Comparison of ENCODE assay signal across 9 mouse cellular contexts in genomic region chr2:76929718-76930117, GRCm38 (mm10). TPM values are rescaled to one million over a fixed set of nuclear protein-coding genes. Genes with fewer than 3 reads are reported as not detected.
DNase-seq lines count a peak whose midpoint lies in the region; ATAC-seq and TF ChIP-seq lines count a peak whose summit lies in the region.
"Had no signal": no experiment of that assay in that cellular context is flagged by ENCODE, and none has a peak within 500 bp of the region (broad histone marks: within the 10 kb centered on the region; RNA-seq: fewer than 3 reads in every experiment).

No protein-coding gene starts in this region.

- peak; percentile 47 for DNase-seq in forebrain, embryonic 10.5 days (ENCODE audit: extremely low spot score, low spot score)
- peak; percentile 52 for DNase-seq in MEL-GATA-1-ER (ENCODE audit: extremely low read depth, low read depth)
- peak; percentile 87 to 90 for DNase-seq in cerebellum, postnatal 10 days
- DNase-seq in layer of hippocampus, adult 2 months (ENCODE audit: low spot score in 2 of 2): peak; percentile 70 to 71
- DNase-seq in lung, postnatal 14 days: peak; percentile 74
- DNase-seq in telencephalon, adult 2 months (ENCODE audit: low read depth, low spot score): peak; percentile 66

- no peaks in the 10 kb centered on the region for H3K27me3 ChIP-seq in forebrain, embryonic 10.5 days (ENCODE audit: poor library complexity, severe bottlenecking)
- no peaks in the 10 kb centered on the region for H3K27me3 ChIP-seq in forebrain, embryonic 12.5 days
- H3K27me3 ChIP-seq: stomach, embryonic 15.5 days had no signal

- H3K36me3 ChIP-seq in forebrain, embryonic 10.5 days (replicated peaks): no peaks in the 10 kb centered on the region
- H3K36me3 ChIP-seq in forebrain, embryonic 12.5 days (replicated peaks): no peaks in the 10 kb centered on the region
- H3K36me3 ChIP-seq: stomach, embryonic 15.5 days had no signal

- no peak overlapping the region for H3K9ac ChIP-seq in forebrain, embryonic 12.5 days
- H3K9ac ChIP-seq: stomach, embryonic 15.5 days had no signal

- H3K9me3 ChIP-seq in forebrain, embryonic 10.5 days: no peaks in the 10 kb centered on the region
- no peaks in the 10 kb centered on the region for H3K9me3 ChIP-seq in forebrain, embryonic 12.5 days
- H3K9me3 ChIP-seq: stomach, embryonic 15.5 days had no signal

- no peak overlapping the region for H3K4me3 ChIP-seq in forebrain, embryonic 10.5 days
- H3K4me3 ChIP-seq in forebrain, embryonic 12.5 days (replicated peaks): no peak overlapping the region
- H3K4me3 ChIP-seq in layer of hippocampus, adult 2 months: no peak overlapping the region
- H3K4me3 ChIP-seq: stomach, embryonic 15.5 days had no signal

- WGBS in forebrain, embryonic 10.5 days: 5% methylated on average over 2 of the region's 2 CpGs
- WGBS in forebrain, embryonic 12.5 days: 7% methylated on average over 2 of the region's 2 CpGs

- H3K27ac ChIP-seq in forebrain, embryonic 10.5 days: no peak overlapping the region
- no peak overlapping the region for H3K27ac ChIP-seq in forebrain, embryonic 12.5 days
- no peak overlapping the region for H3K27ac ChIP-seq in layer of hippocampus, adult 2 months
- H3K27ac ChIP-seq: stomach, embryonic 15.5 days had no signal

- peak; percentile 99 for TF ChIP-seq CTCF in layer of hippocampus, adult 2 months (conservative IDR thresholded peaks at IDR 0.05)

- H3K4me2 ChIP-seq in forebrain, embryonic 12.5 days: no peak overlapping the region
- H3K4me2 ChIP-seq: stomach, embryonic 15.5 days had no signal

- no peak for ATAC-seq in forebrain, embryonic 12.5 days (ENCODE audit: low FRiP score)
- ATAC-seq in granulocyte monocyte progenitor cell, adult 5-6 weeks (replicated peaks; ENCODE audit: poor library complexity, severe bottlenecking): peak; percentile 85

- no peaks in the 10 kb centered on the region for H3K4me1 ChIP-seq in forebrain, embryonic 10.5 days
- no peaks in the 10 kb centered on the region for H3K4me1 ChIP-seq in forebrain, embryonic 12.5 days
- H3K4me1 ChIP-seq: stomach, embryonic 15.5 days had no signal

RNA-seq across cellular contexts. Expression of gene Ttn, which starts 52.6 kb away (rescaled TPM):
- polyA plus RNA-seq in forebrain, embryonic 10.5 days (2016; fragmentation: Nextera tagmentation; extraction: Ambion mirVana): 0.01 and 0.05 TPM in 2 replicates
- 0.21 and 1.2 TPM in 2 replicates for polyA plus RNA-seq in forebrain, embryonic 12.5 days (2016; fragmentation: Nextera tagmentation; extraction: Ambion mirVana)
- total RNA-seq in granulocyte monocyte progenitor cell, adult 5-6 weeks (2014; fragmentation: Nextera tagmentation): under 0.01 TPM in 1 of 2 replicates, not detected in the other
- under 0.01 TPM in 1 of 2 replicates, not detected in the other for total RNA-seq in granulocyte monocyte progenitor cell, adult 5-6 weeks (2017)
- total RNA-seq in layer of hippocampus, adult 2 months (2021): 1 to 10 TPM in 1 of 2 experiments, under 1 TPM in 1; 0.54 to 1.1 TPM
